Mouse (Mus musculus) heart, embryonic 15.5 days (tissue): ENCODE data around the gene Elp1. TPM values are rescaled to one million over a fixed set of nuclear protein-coding genes. Genes with fewer than 3 reads are reported as not detected.

Source experiments
- ATAC-seq: fragments of 200-750 bp; cut with Nextera tagmentation; replicated peaks from 2 replicates; pipeline ENCODE4 v1.8.0; 2017; ENCODE audit warnings: low read depth, moderate TSS enrichment; ENCODE audit not compliant: insufficient number of reproducible peaks, insufficient read depth, low FRiP score
- H3K27ac ChIP-seq: fragments of 300-500 bp; sonication (generic); 2 replicates; pipeline ENCODE4 v1.5.1; 2015; ENCODE audit warnings: mild to moderate bottlenecking, inconsistent platforms
- H3K27me3 ChIP-seq: fragments of 300-500 bp; sonication (generic); 2 replicates; pipeline ENCODE4 v1.6.1; 2015; ENCODE audit warnings: inconsistent platforms
- H3K36me3 ChIP-seq: fragments of 300-500 bp; sonication (generic); 2 replicates; pipeline ENCODE4 v1.6.1; 2015; ENCODE audit warnings: mild to moderate bottlenecking, inconsistent platforms
- H3K4me1 ChIP-seq: fragments of 300-500 bp; sonication (generic); replicated peaks from 2 replicates; pipeline ENCODE4 v1.6.1; 2015; ENCODE audit warnings: inconsistent platforms
- H3K4me2 ChIP-seq: fragments of 300-500 bp; sonication (generic); 2 replicates; pipeline ENCODE4 v1.6.1; 2015; ENCODE audit warnings: inconsistent platforms, mild to moderate bottlenecking, moderate library complexity
- H3K4me3 ChIP-seq: fragments of 300-500 bp; sonication (generic); 2 replicates; pipeline ENCODE4 v1.5.1; 2015; ENCODE audit warnings: mild to moderate bottlenecking, inconsistent platforms
- H3K9ac ChIP-seq: fragments of 300-500 bp; sonication (generic); 2 replicates; pipeline ENCODE4 v1.6.1; 2015; ENCODE audit warnings: mild to moderate bottlenecking, inconsistent platforms
- H3K9me3 ChIP-seq: fragments of 300-500 bp; sonication (generic); replicated peaks from 2 replicates; pipeline ENCODE4 v1.6.1; 2016; ENCODE audit warnings: inconsistent platforms
- WGBS: fragments of 180-500 bp; shearing (Covaris S2); methylation state at CpG from one replicate; pipeline ENCODE4 v1.1.7; 2015; ENCODE audit warnings: mixed read lengths; 5-methylcytosine and 5-hydroxymethylcytosine counted together
- polyA plus RNA-seq: library from polyadenylated mRNA; unstranded; fragments of >200 nt; fragmentation: Nextera tagmentation; extraction: Ambion mirVana; gene quantifications from 2 replicates; pipeline ENCODE4 v1.2.1, GENCODE M21; 2015

Elp1 gene
- polyA plus RNA-seq, 1 experiment from 2014 or later, result 21.8 TPM

GRCm38 (mm10) chr4:56740611-56741010, 61.5 kb downstream of the Elp1 start:
- Histone ChIP-seq H3K36me3 (peaks cover 7% of the 10 kb centered on the region; the same call in 1 of the 2 replicates), H3K27me3 (no peaks in the 10 kb centered on the region), H3K4me3 (no peak overlapping the region), H3K4me2 (no peak overlapping the region), H3K27ac (no peak overlapping the region), H3K9me3 (no peaks in the 10 kb centered on the region), H3K4me1 (no peaks in the 10 kb centered on the region), H3K9ac (no peak overlapping the region)
- ATAC-seq, result no peak
- 95% methylated on average over 20 of the region's 20 CpGs for WGBS

DNA sequence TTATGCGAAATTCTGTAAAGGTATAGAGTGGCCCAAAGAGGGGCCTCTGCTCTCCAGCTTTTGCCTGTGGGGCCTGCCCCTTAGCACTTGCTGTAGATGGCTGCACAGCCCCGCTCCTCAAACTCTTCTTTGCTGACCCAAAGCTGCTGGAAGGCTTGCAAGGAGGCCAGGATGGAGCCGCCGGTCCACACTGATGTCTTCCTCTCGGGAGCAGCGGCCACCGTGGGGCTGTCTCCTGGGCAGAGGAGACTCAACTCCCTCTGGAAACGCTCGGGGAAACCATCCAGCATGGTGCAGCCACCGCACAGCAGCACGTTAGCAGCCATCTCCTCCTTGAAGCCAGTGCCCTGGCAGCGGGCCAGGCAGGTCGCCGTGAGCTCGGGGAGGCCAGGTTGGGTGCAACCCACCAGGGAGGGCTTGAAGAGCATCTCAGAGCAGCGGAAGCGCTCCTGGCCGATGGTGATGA, 62.1 kb downstream of the Elp1 start, which contains the start of gene Gm26657:
Gene Gm26657 (plus strand): TSS at position 51 of the 466 bp plus-strand sequence.
- WGBS, result 83% methylated on average over 18 of the region's 18 CpGs
- Histone ChIP-seq H3K4me3 (no peak within 1 kb of the TSS), H3K9ac (no peak within 1 kb of the TSS), H3K36me3 (peaks cover 7% of the 10 kb centered on the region; the same call in 1 of the 2 replicates), H3K9me3 (no peaks in the 10 kb centered on the region), H3K4me1 (no peaks in the 10 kb centered on the region), H3K27me3 (no peaks in the 10 kb centered on the region), H3K27ac (no peak within 1 kb of the TSS), H3K4me2 (no peak within 1 kb of the TSS)
- no peak for ATAC-seq

DNA sequence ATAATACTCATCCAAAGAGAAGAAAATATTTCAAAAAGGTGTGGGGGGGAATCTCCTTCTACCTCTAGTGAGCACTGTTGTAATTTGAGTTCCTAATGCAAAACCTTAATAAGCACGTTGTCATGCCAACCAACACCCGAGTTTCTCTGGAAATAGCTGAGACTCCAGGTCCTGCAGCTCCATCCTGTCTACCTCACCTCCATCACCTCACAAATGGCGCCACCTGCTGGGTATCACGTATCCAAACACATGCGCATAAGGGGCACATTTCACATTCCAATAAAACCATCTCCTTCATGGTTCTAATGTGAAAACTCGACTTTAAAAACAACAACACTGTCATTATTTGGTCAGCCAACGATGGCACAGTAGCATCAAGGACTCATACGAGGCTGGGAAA, 76.3 kb downstream of the Elp1 start:
- no peaks in the 10 kb centered on the region for H3K27me3 ChIP-seq
- 49% methylated on average over 8 of the region's 8 CpGs for whole genome bisulfite sequencing
- peaks cover 16% of the 10 kb centered on the region for H3K4me1 ChIP-seq
- H3K4me2 ChIP-seq, result no peak overlapping the region
- no peak for ATAC-seq
- H3K4me3 ChIP-seq, result no peak overlapping the region
- H3K9me3 ChIP-seq, result no peaks in the 10 kb centered on the region
- no peak overlapping the region for H3K27ac ChIP-seq
- H3K36me3 ChIP-seq, result no peaks in the 10 kb centered on the region
- H3K9ac ChIP-seq, result no peak overlapping the region

DNA sequence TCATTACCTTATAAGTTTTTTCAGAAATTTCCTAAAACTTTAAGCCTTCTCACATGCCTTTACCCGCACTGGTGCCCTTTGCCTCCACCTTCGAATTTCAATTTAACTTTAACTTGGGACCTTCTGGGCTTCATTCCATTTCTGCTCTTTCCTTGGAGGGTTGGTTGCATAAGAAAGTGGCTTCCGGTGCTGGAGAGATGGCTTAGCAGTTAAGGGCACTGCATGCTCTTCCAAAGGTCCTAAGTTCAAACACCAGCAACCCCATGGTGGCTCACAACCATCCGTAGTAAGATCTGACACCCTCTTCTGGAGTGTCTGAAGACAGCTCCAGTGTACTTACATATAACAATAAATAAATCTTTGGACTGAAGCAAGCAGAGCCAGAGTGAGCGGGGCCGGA, 78.9 kb downstream of the Elp1 start:
- H3K4me1 ChIP-seq, result peaks cover 40% of the 10 kb centered on the region
- no peak overlapping the region for H3K4me3 ChIP-seq
- 90% methylated on average over 6 of the region's 6 CpGs for WGBS
- H3K27ac ChIP-seq, result no peak overlapping the region
- no peaks in the 10 kb centered on the region for H3K36me3 ChIP-seq
- no peaks in the 10 kb centered on the region for H3K9me3 ChIP-seq
- H3K27me3 ChIP-seq, result no peaks in the 10 kb centered on the region
- no peak overlapping the region for H3K9ac ChIP-seq
- ATAC-seq, result no peak
- H3K4me2 ChIP-seq, result no peak overlapping the region

DNA sequence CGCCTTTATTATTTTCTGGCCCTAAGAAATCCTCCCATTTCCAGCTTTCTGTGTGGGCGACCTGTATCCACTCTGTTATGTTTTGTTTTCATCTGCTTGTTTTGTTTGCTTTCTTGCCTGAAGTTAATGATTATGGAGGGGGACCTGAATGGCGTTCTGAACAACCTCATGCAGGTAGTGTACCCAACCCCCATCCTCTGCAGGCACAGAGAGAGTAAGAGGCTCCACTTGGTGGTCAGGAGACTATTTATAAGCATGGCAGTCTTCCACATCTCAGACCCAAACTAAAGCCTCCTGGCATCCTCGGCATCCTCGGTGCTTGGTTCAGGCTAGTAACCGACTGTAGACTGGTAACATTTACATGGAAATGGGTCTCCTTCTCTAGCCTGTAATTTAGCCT, 79.8 kb downstream of the Elp1 start:
- Histone ChIP-seq H3K4me2 (peak overlapping the region; percentile 13; the same call in 1 of the 2 replicates), H3K9ac (no peak overlapping the region), H3K9me3 (no peaks in the 10 kb centered on the region), H3K36me3 (no peaks in the 10 kb centered on the region), H3K27me3 (no peaks in the 10 kb centered on the region), H3K4me1 (peaks cover 43% of the 10 kb centered on the region), H3K4me3 (no peak overlapping the region), H3K27ac (no peak overlapping the region)
- WGBS, result 50% methylated on average over 6 of the region's 6 CpGs
- no peak for ATAC-seq

GRCm38 (mm10) chr4:56721469-56721868, 80.7 kb downstream of the Elp1 start:
- no peak overlapping the region for H3K4me2 ChIP-seq
- H3K27ac ChIP-seq, result no peak overlapping the region
- H3K27me3 ChIP-seq, result no peaks in the 10 kb centered on the region
- 36% methylated on average over 3 of the region's 3 CpGs for WGBS
- H3K36me3 ChIP-seq, result no peaks in the 10 kb centered on the region
- H3K4me3 ChIP-seq, result no peak overlapping the region
- no peak for ATAC-seq
- no peak overlapping the region for H3K9ac ChIP-seq
- H3K4me1 ChIP-seq, result peaks cover 44% of the 10 kb centered on the region
- H3K9me3 ChIP-seq, result no peaks in the 10 kb centered on the region

GRCm38 (mm10) chr4:56720403-56720802, 81.7 kb downstream of the Elp1 start:
- Histone ChIP-seq H3K4me1 (peaks cover 45% of the 10 kb centered on the region), H3K9ac (no peak overlapping the region), H3K4me2 (no peak overlapping the region), H3K36me3 (no peaks in the 10 kb centered on the region), H3K9me3 (no peaks in the 10 kb centered on the region), H3K27me3 (no peaks in the 10 kb centered on the region), H3K27ac (peak overlapping the region; percentile 86), H3K4me3 (no peak overlapping the region)
- no peak for ATAC-seq
- WGBS, result 53% methylated on average over 9 of the region's 9 CpGs

GRCm38 (mm10) chr4:56719456-56719855, 82.7 kb downstream of the Elp1 start:
- H3K27ac ChIP-seq, result peak overlapping the region; percentile 86
- H3K9ac ChIP-seq, result no peak overlapping the region
- H3K4me2 ChIP-seq, result peak overlapping the region; percentile 40
- peaks cover 45% of the 10 kb centered on the region for H3K4me1 ChIP-seq
- no peak overlapping the region for H3K4me3 ChIP-seq
- WGBS, result 28% methylated on average over 9 of the region's 9 CpGs
- no peaks in the 10 kb centered on the region for H3K9me3 ChIP-seq
- peak; percentile 88 for ATAC-seq
- H3K36me3 ChIP-seq, result no peaks in the 10 kb centered on the region
- no peaks in the 10 kb centered on the region for H3K27me3 ChIP-seq

GRCm38 (mm10) chr4:56718573-56719442, 83.3 kb downstream of the Elp1 start:
- H3K4me2 ChIP-seq, result peak overlapping the region; percentile 40
- H3K9me3 ChIP-seq, result no peaks in the 10 kb centered on the region
- 36% methylated on average over 12 of the region's 12 CpGs for WGBS
- peaks cover 45% of the 10 kb centered on the region for H3K4me1 ChIP-seq
- H3K9ac ChIP-seq, result no peak overlapping the region
- ATAC-seq, result peak; percentile 56
- no peak overlapping the region for H3K4me3 ChIP-seq
- H3K36me3 ChIP-seq, result no peaks in the 10 kb centered on the region
- H3K27me3 ChIP-seq, result no peaks in the 10 kb centered on the region
- peak overlapping the region; percentile 86 for H3K27ac ChIP-seq

DNA sequence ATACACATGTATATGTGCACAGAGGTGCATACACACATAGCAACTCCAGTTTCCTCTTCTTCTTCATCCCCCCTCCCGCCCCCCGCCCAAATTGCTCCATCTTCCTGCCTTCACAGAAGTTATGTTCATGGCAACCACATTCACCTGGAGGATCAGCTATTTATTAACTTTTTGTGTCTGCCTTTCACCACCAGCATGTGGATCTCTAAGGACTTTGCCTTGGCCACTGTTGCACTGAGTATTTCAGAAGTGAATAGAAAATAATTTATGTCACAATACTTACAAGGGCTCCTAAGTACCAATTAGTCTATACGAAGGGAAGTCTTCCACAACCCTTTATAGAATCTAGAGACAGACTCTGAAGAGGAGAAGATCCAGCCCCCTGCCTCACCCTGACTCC, 84.2 kb downstream of the Elp1 start:
- peak overlapping the region; percentile 86 for H3K27ac ChIP-seq
- H3K27me3 ChIP-seq, result no peaks in the 10 kb centered on the region
- WGBS, result 87% methylated on average over 3 of the region's 3 CpGs
- no peaks in the 10 kb centered on the region for H3K9me3 ChIP-seq
- H3K4me1 ChIP-seq, result peaks cover 45% of the 10 kb centered on the region
- ATAC-seq, result no peak
- no peak overlapping the region for H3K9ac ChIP-seq
- H3K4me2 ChIP-seq, result no peak overlapping the region
- no peak overlapping the region for H3K4me3 ChIP-seq
- H3K36me3 ChIP-seq, result no peaks in the 10 kb centered on the region

DNA sequence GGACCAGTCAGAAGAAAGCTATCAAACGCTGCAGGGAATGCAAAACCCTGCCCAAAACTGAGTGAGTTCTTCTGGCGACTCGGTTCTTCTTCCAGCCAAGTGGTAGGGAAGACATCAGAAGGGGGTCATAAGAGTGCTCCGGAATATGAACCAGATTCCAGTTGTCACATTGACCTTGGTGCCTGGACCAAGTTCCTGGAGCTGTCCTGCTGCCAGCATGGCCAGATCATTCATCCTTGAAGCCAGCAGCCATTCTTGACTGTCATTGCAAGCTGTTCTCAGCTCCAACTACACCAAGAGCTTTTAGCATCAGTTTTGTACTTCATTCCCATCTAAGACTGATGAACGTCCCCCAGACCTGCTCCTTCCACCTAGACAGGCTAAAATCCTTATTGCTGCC, 85.3 kb downstream of the Elp1 start:
- Histone ChIP-seq H3K27me3 (no peaks in the 10 kb centered on the region), H3K36me3 (no peaks in the 10 kb centered on the region), H3K27ac (no peak overlapping the region), H3K4me3 (no peak overlapping the region), H3K9ac (no peak overlapping the region), H3K4me1 (peaks cover 35% of the 10 kb centered on the region), H3K4me2 (no peak overlapping the region), H3K9me3 (no peaks in the 10 kb centered on the region)
- ATAC-seq, result no peak
- 61% methylated on average over 5 of the region's 5 CpGs for WGBS

DNA sequence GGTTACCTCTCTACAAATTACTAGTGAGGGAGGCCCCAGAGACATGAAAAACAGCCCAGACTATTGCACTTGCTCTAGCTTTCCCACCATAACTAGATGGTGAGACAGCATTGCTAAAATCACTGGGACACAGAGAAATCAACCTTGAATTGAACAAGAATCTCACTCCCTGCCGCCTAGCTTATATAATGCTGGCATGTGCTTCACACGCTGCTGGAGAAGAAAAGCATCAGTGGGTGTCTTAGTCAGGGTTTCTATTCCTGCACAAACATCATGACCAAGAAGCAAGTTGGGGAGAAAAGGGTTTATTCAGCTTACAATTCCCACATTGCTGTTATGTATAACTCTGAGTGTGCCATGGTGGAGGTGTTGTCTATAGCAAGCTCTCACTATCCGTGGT, 89.0 kb downstream of the Elp1 start:
- H3K9ac ChIP-seq, result no peak overlapping the region
- H3K9me3 ChIP-seq, result no peaks in the 10 kb centered on the region
- H3K4me3 ChIP-seq, result no peak overlapping the region
- H3K36me3 ChIP-seq, result no peaks in the 10 kb centered on the region
- WGBS, result 90% methylated on average over 3 of the region's 3 CpGs
- H3K4me2 ChIP-seq, result no peak overlapping the region
- no peak for ATAC-seq
- no peaks in the 10 kb centered on the region for H3K27me3 ChIP-seq
- H3K4me1 ChIP-seq, result peaks cover 11% of the 10 kb centered on the region
- H3K27ac ChIP-seq, result no peak overlapping the region
